Mouse (Mus musculus) cortical plate, adult 2 months (tissue): Measurements from ENCODE around the gene Trmt61a. TPM values are rescaled to one million over a fixed set of nuclear protein-coding genes. Genes with fewer than 3 reads are reported as not detected.
"Not testable (repeated sequence)": the region's sequence is repeated elsewhere in the genome, so short reads cannot be mapped to it uniquely, and the experiment has no call there.

Experiments used
- H3K27ac ChIP-seq: fragments of 200-500 bp; 2 replicates; pipeline ENCODE4 v1.5.1; 2012; ENCODE audit warnings: low read length, control low read depth, inconsistent platforms; ENCODE audit not compliant: insufficient read depth
- H3K4me1 ChIP-seq: fragments of 200-500 bp; 2 replicates; pipeline ENCODE4 v1.6.1; 2011; ENCODE audit warnings: low read length; ENCODE audit not compliant: control insufficient read depth, insufficient read depth
- H3K4me3 ChIP-seq: fragments of 200-500 bp; 2 replicates; pipeline ENCODE4 v1.5.1; 2011; ENCODE audit warnings: mild to moderate bottlenecking, low read length, control low read depth; ENCODE audit not compliant: insufficient read depth
- CTCF ChIP-seq: fragments of 200-500 bp; IDR thresholded peaks from 2 replicates; pipeline ENCODE4 v1.5.1; 2011; ENCODE audit warnings: mild to moderate bottlenecking, control low read depth, low read length; ENCODE audit not compliant: insufficient read depth; ENCODE audit errors: extremely low read depth
- POLR2A ChIP-seq: fragments of 200-500 bp; IDR thresholded peaks from 2 replicates; pipeline ENCODE4 v1.6.1; 2011; ENCODE audit warnings: mild to moderate bottlenecking, low read length, control low read depth; ENCODE audit not compliant: insufficient read depth; ENCODE audit errors: extremely low read depth
- polyA plus RNA-seq: library from polyadenylated mRNA; depleted of rRNA; stranded (reverse); fragments of >200 nt; gene quantifications from 2 replicates; pipeline ENCODE4 v1.2.3, GENCODE M21; 2012; rRNA removed

Trmt61a gene
- 20.0 and 20.8 TPM in 2 replicates for polyA plus RNA-seq

DNA sequence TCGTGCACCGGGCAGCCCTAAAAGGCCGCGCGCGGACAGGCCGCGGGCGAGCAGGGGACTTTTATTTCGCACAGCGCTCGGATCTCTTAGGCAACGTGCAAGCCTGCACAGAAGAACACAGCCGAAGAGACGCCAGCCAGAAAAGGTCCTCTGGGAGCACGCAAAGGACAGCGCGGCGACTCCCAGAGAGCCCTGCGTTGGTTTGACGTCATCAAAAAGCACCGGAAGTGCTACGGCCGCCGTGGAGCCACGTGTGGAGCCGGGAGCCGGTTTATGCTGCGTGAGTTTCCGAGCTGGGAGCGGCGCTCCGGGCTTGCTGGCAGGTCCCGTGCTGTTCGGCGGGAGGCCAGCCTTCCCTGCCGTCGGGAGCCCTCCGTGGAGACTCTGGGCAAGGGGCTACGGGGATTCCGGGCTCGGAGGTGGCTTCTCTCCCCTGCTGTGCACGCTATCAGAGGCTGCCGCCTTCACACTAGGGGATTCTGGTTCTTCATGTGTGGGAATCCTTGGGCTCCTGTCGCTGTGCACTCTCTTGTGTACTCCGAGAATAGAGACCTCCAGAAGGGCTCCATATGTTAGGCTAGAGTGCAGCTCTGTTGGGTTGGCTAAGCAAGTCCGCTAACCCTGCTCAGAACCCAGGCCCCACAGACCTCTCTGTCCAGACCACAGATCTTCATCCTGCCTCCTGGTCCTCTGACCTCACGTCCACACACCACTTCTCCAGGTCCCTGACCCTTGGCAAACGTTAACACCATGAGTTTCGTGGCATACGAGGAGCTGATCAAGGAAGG is at the start of gene Trmt61a:
TSS of gene Trmt61a (plus strand) at position 224 of the 788 bp plus-strand sequence.
- peak; percentile 78 for TF ChIP-seq POLR2A
- TF ChIP-seq CTCF = no peak
- peak within 1 kb of the TSS; percentile 71 for H3K4me3 ChIP-seq
- peaks cover 10% of the 10 kb centered on the region for H3K4me1 ChIP-seq
- peak within 1 kb of the TSS; percentile 98 for H3K27ac ChIP-seq

DNA sequence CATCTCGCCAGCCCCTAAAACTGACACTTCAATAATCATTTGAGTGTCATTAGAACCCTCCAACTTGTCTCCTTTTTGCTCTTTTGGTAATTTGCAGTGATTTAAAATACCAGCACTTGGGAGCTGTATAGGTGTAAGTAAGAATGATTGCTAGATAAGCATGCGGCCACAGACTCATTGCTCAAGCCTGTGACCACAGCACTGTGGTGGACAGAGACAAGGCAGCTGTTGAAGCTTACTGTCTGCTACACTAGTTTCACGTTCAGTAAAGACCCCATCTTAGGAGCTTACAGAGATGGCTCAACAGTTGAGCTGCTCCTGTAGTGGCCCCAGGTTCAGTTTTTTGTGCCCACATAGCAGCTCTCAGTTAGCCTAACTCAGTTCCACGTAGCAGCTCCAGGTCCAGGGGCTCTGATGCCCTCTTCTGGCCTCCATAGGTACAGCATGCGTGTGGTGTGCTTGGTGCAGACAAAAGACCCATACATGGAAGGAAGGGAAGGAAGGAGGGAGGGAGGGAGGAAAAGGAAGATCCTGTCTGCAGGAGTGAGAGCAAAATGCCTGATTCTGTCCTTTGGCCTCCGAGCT is 29.8 kb upstream of the Trmt61a start:
- TF ChIP-seq CTCF (peak; percentile 76), POLR2A (no peak)
- H3K27ac ChIP-seq = no peak overlapping the region

DNA sequence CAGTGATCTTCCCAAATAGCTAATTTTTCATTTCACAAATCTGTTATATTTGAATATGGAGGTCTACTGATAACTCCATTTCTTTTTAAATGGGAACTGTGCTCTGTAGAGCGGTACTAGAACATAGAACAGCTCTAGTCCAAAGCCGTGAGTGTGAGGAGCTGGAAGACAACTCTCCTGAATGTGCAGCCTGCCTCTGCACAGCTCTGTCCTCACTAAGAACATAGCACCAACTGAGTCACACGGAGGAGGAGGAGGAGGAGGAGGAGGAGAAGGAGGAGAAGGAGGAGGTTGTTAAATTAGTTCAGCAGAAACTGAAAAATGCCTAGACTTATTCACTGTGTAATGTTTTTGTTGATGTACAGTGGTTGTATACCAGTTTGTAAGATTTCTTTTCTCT is 25.0 kb upstream of the Trmt61a start:
- TF ChIP-seq POLR2A = no peak
- no peak for TF ChIP-seq CTCF
- Histone ChIP-seq H3K27ac (no peak overlapping the region; the same call in 1 of the 2 replicates), H3K4me3 (no peak overlapping the region), H3K4me1 (peaks cover 7% of the 10 kb centered on the region)

More for the DNA sequence above, 29.8 kb upstream of the Trmt61a start:
- Histone ChIP-seq H3K4me1 (peaks cover 4% of the 10 kb centered on the region), H3K4me3 (no peak overlapping the region)

DNA sequence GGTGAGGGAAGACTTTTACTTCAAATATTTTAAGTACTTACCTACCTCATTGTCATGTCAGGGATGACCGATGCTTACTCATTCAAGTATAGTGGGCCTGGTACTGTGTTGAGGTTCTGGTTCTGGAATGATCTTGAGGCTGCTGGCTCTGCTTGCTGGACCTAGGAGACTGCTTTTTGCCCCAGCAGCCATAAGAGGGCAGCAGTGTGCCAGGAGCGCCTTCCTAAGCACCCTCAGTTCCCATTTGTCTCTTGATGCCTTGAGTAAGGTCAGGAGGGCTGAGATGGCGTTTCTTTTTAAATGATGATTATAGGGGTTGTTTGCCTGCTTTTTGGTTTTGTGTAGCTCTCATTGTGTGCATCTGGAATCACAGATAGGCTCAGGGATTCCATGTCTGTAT is 24.5 kb upstream of the Trmt61a start:
- Histone ChIP-seq H3K4me1 (peaks cover 7% of the 10 kb centered on the region), H3K27ac (no peak overlapping the region), H3K4me3 (no peak overlapping the region)
- no peak for TF ChIP-seq POLR2A
- peak; percentile 90 for TF ChIP-seq CTCF

DNA sequence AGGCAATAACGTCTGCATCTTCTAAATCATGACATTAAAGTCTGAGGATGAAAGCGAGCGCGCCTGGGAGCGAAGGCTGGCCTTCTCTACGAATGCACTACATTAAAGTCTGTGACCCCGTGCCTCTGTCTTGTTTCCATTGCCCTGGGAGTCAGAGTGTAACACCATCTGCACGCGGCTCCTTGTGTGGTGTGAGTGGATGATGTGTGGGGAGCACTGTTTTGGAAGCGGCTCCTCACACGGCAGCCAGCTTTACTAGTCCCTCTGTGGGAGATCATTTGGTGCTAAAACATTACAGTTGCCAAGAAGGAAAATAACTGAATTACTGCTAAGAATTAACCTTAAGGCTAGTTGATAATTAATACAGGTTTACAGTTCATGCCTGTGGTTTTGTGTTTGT is 22.2 kb upstream of the Trmt61a start:
- no peak for TF ChIP-seq CTCF
- TF ChIP-seq POLR2A = no peak
- Histone ChIP-seq H3K27ac (no peak overlapping the region), H3K4me1 (peaks cover 7% of the 10 kb centered on the region), H3K4me3 (no peak overlapping the region)

DNA sequence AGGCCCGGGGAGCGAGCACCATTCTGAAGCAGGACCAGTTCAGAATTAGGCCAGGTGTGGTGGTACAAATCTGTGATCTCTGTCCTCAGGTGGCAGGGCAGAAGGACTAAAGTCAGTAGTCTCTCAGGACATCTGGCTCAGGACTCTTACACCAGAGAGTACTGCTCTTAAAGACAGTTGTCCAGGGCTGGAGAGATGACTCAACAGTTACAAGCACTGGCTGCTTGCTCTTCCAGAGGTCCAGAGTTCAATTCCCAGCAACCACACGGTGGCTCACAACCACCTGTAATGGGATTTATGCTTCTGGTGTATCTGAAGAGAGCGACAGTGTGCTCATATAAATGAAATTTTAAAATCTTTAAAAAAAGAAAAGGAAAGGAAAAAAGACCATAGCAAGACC is 18.6 kb upstream of the Trmt61a start:
- no peak for TF ChIP-seq POLR2A
- Histone ChIP-seq H3K27ac (no peak overlapping the region), H3K4me1 (peaks cover 4% of the 10 kb centered on the region; the same call in 1 of the 2 replicates), H3K4me3 (no peak overlapping the region)

DNA sequence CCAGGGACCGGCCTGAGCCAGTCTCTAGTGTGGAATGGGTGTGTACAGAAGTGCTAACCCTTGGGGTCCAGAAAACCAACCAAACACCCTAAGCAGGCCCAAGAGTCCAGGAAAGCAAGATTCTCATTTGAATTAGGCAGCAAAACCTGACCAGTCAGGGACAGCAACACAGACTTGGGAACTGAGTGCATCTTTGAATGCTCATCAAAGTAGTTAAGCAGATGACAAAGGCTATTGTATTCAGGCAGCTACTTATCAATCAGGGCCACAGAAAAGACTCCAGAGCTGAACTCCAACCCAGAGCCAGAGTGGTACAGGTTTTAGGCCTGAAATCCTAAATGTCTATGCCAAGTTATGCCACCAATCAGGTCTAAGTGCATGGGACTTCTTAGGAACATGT is 17.3 kb upstream of the Trmt61a start:
- H3K4me1 ChIP-seq = peaks cover 3% of the 10 kb centered on the region
- H3K27ac ChIP-seq = no peak overlapping the region
- no peak for TF ChIP-seq CTCF
- no peak for TF ChIP-seq POLR2A
- H3K4me3 ChIP-seq = no peak overlapping the region

DNA sequence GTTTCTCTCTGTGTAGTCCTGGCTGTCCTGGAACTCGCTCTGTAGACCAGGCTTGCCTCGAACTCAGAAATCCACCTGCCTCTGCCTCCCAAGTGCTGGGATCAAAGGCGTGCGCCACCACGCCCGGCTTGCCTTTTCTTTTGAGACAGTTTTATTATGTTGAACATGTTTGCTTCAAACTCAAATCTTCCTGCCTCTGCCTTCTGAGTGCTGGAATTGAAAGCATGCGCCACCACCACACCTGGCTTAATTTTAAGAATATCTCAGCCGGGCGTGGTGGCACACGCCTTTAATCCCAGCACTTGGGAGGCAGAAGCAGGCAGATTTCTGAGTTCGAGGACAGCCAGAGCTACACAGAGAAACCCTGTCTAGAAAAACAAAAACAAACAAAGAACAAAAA is 16.4 kb upstream of the Trmt61a start:
- H3K27ac ChIP-seq, H3K4me1 ChIP-seq, H3K4me3 ChIP-seq: not testable (repeated sequence)

DNA sequence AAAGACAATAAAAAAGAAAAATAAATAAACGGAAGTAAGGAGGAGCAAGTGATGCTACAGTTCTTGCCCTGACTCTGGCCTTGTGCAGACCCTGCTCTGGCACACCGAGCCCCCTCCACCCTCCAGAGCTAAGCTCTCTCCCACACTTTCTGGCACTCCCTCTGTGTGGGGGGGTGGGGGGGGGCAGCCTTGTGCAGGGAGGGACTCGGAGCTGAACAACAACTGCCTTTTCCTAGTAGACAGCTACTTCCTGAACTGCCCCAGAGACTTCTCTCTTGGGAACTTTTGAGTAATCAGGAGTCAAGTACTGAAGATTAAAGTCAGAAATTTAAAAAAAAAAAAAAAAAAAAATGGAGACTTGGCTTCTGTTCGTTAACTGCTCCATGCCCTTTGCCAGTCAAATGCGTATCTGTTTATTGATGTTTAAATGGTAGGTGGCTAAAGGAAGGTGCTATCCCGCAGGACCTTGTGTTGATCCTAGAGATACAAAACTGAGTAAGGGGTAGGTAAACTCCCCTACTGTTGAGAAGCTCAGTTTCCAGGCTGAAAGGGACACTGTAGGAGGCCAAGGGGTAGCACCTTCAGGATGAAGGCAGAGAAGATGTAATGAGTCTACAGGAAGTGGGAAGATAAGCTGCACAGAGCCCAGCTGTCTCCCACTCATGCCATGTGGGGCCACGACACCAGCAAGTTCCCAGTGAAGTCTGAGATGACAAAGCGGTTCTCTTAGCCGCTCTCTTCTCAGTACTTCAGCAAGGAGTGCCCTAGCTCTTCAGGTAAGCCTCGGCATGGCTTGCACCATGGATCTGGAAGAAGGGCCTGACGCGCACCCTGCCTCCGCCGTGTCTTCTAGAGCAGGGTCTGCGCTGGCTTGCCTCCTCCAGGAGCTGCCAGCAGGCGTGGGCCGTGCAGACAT is 14.4 kb upstream of the Trmt61a start:
- Histone ChIP-seq H3K27ac (no peak overlapping the region), H3K4me3 (no peak overlapping the region), H3K4me1 (peaks cover 4% of the 10 kb centered on the region)
- TF ChIP-seq POLR2A (no peak), CTCF (no peak)

DNA sequence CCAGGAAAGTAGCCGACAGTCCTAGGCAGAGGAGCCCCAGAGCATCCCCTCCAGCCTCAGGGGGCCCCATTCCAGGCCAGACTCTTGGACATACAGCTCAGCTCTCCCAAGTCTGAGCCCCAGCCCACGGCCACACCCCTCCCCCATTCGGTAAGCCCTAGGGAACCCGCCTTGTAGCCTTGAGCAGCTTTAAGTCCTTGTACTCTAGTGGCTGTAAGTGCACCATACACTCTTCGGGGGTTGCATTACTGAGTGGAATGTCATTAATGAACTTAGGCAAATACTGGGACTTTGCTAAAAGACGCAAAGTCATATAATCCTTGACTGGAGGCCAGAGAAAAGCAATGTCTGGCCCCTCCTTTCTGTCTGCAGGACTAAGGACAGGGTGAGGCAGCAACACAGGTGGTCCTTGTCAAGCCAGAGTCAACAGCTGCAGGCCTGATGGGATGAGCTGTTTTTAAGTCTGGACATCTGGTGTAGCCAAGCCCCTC is 13.7 kb upstream of the Trmt61a start:
- TF ChIP-seq CTCF (no peak), POLR2A (no peak)
- Histone ChIP-seq H3K4me1 (peaks cover 4% of the 10 kb centered on the region), H3K27ac (no peak overlapping the region), H3K4me3 (no peak overlapping the region)
